Mouse (Mus musculus): ENCODE data around the gene Gigyf2. TPM values are rescaled to one million over a fixed set of nuclear protein-coding genes. Genes with fewer than 3 reads are reported as not detected.

The Gigyf2 gene
- total and polyA plus RNA-seq, 3 experiments: 27.1 to 70.6 TPM; not detected in 1

GRCm38 (mm10) chr1:87449432-87449831 lies 122.6 kb downstream of the Gigyf2 start:
- H3K27ac ChIP-seq (ENCODE audit: control insufficient read depth, low read depth, low read length): no peak overlapping the region
- peaks cover 0 to 20% of the 10 kb centered on the region in 2 experiments; a peak in 3 of 4 replicates for H3K36me3 ChIP-seq (ENCODE audit: control insufficient read depth in 1 of 2, insufficient read depth in 2 of 2, low read length in 2 of 2)
- H3K4me1 ChIP-seq (ENCODE audit: control insufficient read depth in 1 of 2, insufficient read depth in 2 of 2, low read length in 2 of 2): no peaks in the 10 kb centered on the region
- no peaks in the 10 kb centered on the region for H3K79me2 ChIP-seq (ENCODE audit: control insufficient read depth, insufficient read depth, low read length, poor library complexity)
- TF ChIP-seq USF2 (IDR thresholded peaks at IDR 0.05; ENCODE audit: borderline replicate concordance in 1 of 2, insufficient read depth in 1 of 2, low read depth in 1 of 2, low read length in 2 of 2): no peak
- no peak for TF ChIP-seq GABPA (IDR thresholded peaks at IDR 0.05; ENCODE audit: low read depth, low read length)
- no peak for TF ChIP-seq NELFE (IDR thresholded peaks at IDR 0.05; ENCODE audit: low read depth, low read length)
- TF ChIP-seq CHD2 (IDR thresholded peaks at IDR 0.05; ENCODE audit: low read length): no peak
- TF ChIP-seq ZNF384 (IDR thresholded peaks at IDR 0.05; ENCODE audit: low read depth, low read length): no peak
- no peak for TF ChIP-seq ZMIZ1 (IDR thresholded peaks at IDR 0.05; ENCODE audit: low read depth, low read length)
- no peak for TF ChIP-seq UBTF (IDR thresholded peaks at IDR 0.05; ENCODE audit: borderline replicate concordance, insufficient read depth, low read depth, low read length)
- TF ChIP-seq MYB (IDR thresholded peaks at IDR 0.05; ENCODE audit: low read depth, low read length): no peak
- TF ChIP-seq HCFC1 (IDR thresholded peaks at IDR 0.05; ENCODE audit: low read depth, low read length): no peak
- no peak for TF ChIP-seq JUND (IDR thresholded peaks at IDR 0.05; ENCODE audit: low read depth, low read length)
- no peak for TF ChIP-seq E2F4 (IDR thresholded peaks at IDR 0.05; ENCODE audit: borderline replicate concordance, low read depth, low read length)
- no peak for TF ChIP-seq ETS1 (IDR thresholded peaks at IDR 0.05; ENCODE audit: low read depth, low read length)
- no peak for TF ChIP-seq TBP (IDR thresholded peaks at IDR 0.05; ENCODE audit: low read depth, low read length)
- no peak for TF ChIP-seq MXI1 (IDR thresholded peaks at IDR 0.05; ENCODE audit: low read depth, low read length)
- no peak for TF ChIP-seq NRF1 (IDR thresholded peaks at IDR 0.05; ENCODE audit: insufficient read depth, low read depth, low read length, poor library complexity, severe bottlenecking)
- no peak overlapping the region for H3K4me3 ChIP-seq (ENCODE audit: control insufficient read depth in 1 of 2, insufficient read depth in 1 of 2, low read depth in 2 of 2, low read length in 2 of 2)
- no peaks in the 10 kb centered on the region for H3K27me3 ChIP-seq (ENCODE audit: control insufficient read depth in 1 of 2, insufficient read depth in 2 of 2, low read length in 2 of 2)
- DNase-seq (ENCODE audit: low read depth, low spot score): no peak
- H3K9ac ChIP-seq (ENCODE audit: control insufficient read depth, low read depth, low read length, poor library complexity, severe bottlenecking): no peak overlapping the region
- no peaks in the 10 kb centered on the region for H3K9me3 ChIP-seq (replicated peaks; ENCODE audit: insufficient read depth, low read length)

GRCm38 (mm10) chr1:87456425-87456824 lies 129.6 kb downstream of the Gigyf2 start:
- H3K4me3 ChIP-seq (ENCODE audit: control insufficient read depth in 1 of 2, insufficient read depth in 1 of 2, low read depth in 2 of 2, low read length in 2 of 2): no peak overlapping the region
- no peak for TF ChIP-seq TCF12 (IDR thresholded peaks at IDR 0.05; ENCODE audit: low read depth, low read length)
- no peak for TF ChIP-seq ZMIZ1 (IDR thresholded peaks at IDR 0.05; ENCODE audit: low read depth, low read length)
- TF ChIP-seq GABPA (IDR thresholded peaks at IDR 0.05; ENCODE audit: low read depth, low read length): no peak
- TF ChIP-seq JUND (IDR thresholded peaks at IDR 0.05; ENCODE audit: low read depth, low read length): no peak
- TF ChIP-seq MYB (IDR thresholded peaks at IDR 0.05; ENCODE audit: low read depth, low read length): no peak
- no peak for TF ChIP-seq UBTF (IDR thresholded peaks at IDR 0.05; ENCODE audit: borderline replicate concordance, insufficient read depth, low read depth, low read length)
- TF ChIP-seq NELFE (IDR thresholded peaks at IDR 0.05; ENCODE audit: low read depth, low read length): no peak

More at GRCm38 (mm10) chr1:87456425-87456824, 129.6 kb downstream of the Gigyf2 start:
- no peak overlapping the region for H3K27ac ChIP-seq (ENCODE audit: control insufficient read depth, low read depth, low read length)
- H3K9ac ChIP-seq (ENCODE audit: control insufficient read depth, low read depth, low read length, poor library complexity, severe bottlenecking): no peak overlapping the region
- H3K4me1 ChIP-seq (ENCODE audit: control insufficient read depth in 1 of 2, insufficient read depth in 2 of 2, low read length in 2 of 2): no peaks in the 10 kb centered on the region; a peak in 1 of 4 replicates
- no peaks in the 10 kb centered on the region for H3K79me2 ChIP-seq (ENCODE audit: control insufficient read depth, insufficient read depth, low read length, poor library complexity)
- no peaks in the 10 kb centered on the region for H3K27me3 ChIP-seq (ENCODE audit: control insufficient read depth in 1 of 2, insufficient read depth in 2 of 2, low read length in 2 of 2)
- DNase-seq (ENCODE audit: low read depth, low spot score): no peak
- no peaks in the 10 kb centered on the region; a peak in 1 of 4 replicates for H3K36me3 ChIP-seq (ENCODE audit: control insufficient read depth in 1 of 2, insufficient read depth in 2 of 2, low read length in 2 of 2)
- H3K9me3 ChIP-seq (replicated peaks; ENCODE audit: insufficient read depth, low read length): no peaks in the 10 kb centered on the region

Data from MEL (cell line).